Mouse (Mus musculus) C2C12 (cell line): ENCODE data around the gene Snapc3.

ENCODE experiments used
- CEBPB ChIP-seq: IDR thresholded peaks from one replicate; pipeline ENCODE4 v1.6.1; 2011; ENCODE audit warnings: low read depth, mild to moderate bottlenecking, control low read depth, moderate library complexity
- CTCF ChIP-seq: IDR thresholded peaks from one replicate; pipeline ENCODE4 v1.5.1; 2011; ENCODE audit not compliant: control insufficient read depth, insufficient read depth, insufficient read length
- FOSL1 ChIP-seq: IDR thresholded peaks from one replicate; pipeline ENCODE4 v1.8.0; 2011; ENCODE audit warnings: mild to moderate bottlenecking, low read length; ENCODE audit not compliant: poor library complexity, insufficient read depth, severe bottlenecking
- MAX ChIP-seq: IDR thresholded peaks from one replicate; pipeline ENCODE4 v1.6.1; 2011; ENCODE audit warnings: mild to moderate bottlenecking, control low read depth
- MYOD1 ChIP-seq: IDR thresholded peaks from one replicate; pipeline ENCODE4 v1.6.1; 2011; ENCODE audit warnings: low read depth; ENCODE audit not compliant: control insufficient read depth, insufficient read length
- MYOG ChIP-seq: IDR thresholded peaks from one replicate; pipeline ENCODE4 v1.6.1; 2011; ENCODE audit not compliant: control insufficient read depth, insufficient read length; ENCODE audit errors: extremely low read depth
- USF1 ChIP-seq: IDR thresholded peaks from one replicate; pipeline ENCODE4 v1.6.1; 2011; ENCODE audit warnings: low read depth, mild to moderate bottlenecking, control low read depth, moderate library complexity

GRCm38 (mm10) chr4:83401712-83402111, 15.8 kb upstream of the Snapc3 start:
- TF ChIP-seq USF1 (no peak), CTCF (no peak), MAX (no peak), MYOD1 (no peak), FOSL1 (no peak), MYOG (no peak), CEBPB (no peak)
